Mouse (Mus musculus) midbrain, embryonic 14.5 days (tissue): ENCODE data around the gene Cd19. TPM values are rescaled to one million over a fixed set of nuclear protein-coding genes. Genes with fewer than 3 reads are reported as not detected.

Source experiments
- ATAC-seq: fragments of 200-750 bp; cut with Nextera tagmentation; 2 replicates; pipeline ENCODE4 v1.8.0; 2017; ENCODE audit warnings: moderate number of reproducible peaks, moderate library complexity; ENCODE audit not compliant: low FRiP score, low TSS enrichment
- DNase-seq: peaks from one replicate; pipeline ENCODE4 v3.0.0-alpha.2; 2015
- H3K27ac ChIP-seq: fragments of 300-500 bp; sonication (generic); replicated peaks from 2 replicates; pipeline ENCODE4 v1.5.1; 2014; ENCODE audit warnings: mild to moderate bottlenecking, low read depth, low read length, moderate library complexity
- H3K27me3 ChIP-seq: fragments of 300-500 bp; sonication (generic); 2 replicates; pipeline ENCODE4 v1.6.1; 2014; ENCODE audit warnings: low read length, control low read depth, mixed read lengths; ENCODE audit not compliant: control insufficient read depth, insufficient read depth
- H3K36me3 ChIP-seq: fragments of 300-500 bp; sonication (generic); 2 replicates; pipeline ENCODE4 v1.6.1; 2014; ENCODE audit warnings: low read length, control low read depth; ENCODE audit not compliant: control insufficient read depth, insufficient read depth
- H3K4me1 ChIP-seq: fragments of 300-500 bp; sonication (generic); 2 replicates; pipeline ENCODE4 v1.6.1; 2014; ENCODE audit warnings: mild to moderate bottlenecking, antibody characterized with exemption, low read length, control low read depth; ENCODE audit not compliant: control insufficient read depth, insufficient read depth
- H3K4me2 ChIP-seq: fragments of 300-500 bp; sonication (generic); 2 replicates; pipeline ENCODE4 v1.6.1; 2014; ENCODE audit warnings: mild to moderate bottlenecking, low read length, moderate library complexity
- H3K4me3 ChIP-seq: fragments of 300-500 bp; sonication (generic); replicated peaks from 2 replicates; pipeline ENCODE4 v1.5.1; 2014; ENCODE audit warnings: low read depth, low read length
- H3K9ac ChIP-seq: fragments of 300-500 bp; sonication (generic); replicated peaks from 2 replicates; pipeline ENCODE4 v1.6.1; 2014; ENCODE audit warnings: mild to moderate bottlenecking, low read length, moderate library complexity
- H3K9me3 ChIP-seq: fragments of 300-500 bp; sonication (generic); 2 replicates; pipeline ENCODE4 v1.6.1; 2016; ENCODE audit warnings: low read length, control low read depth, mixed read lengths; ENCODE audit not compliant: control insufficient read depth
- WGBS: fragments of 180-500 bp; shearing (Covaris S2); extraction: QIAGEN DNeasy Blood & Tissue Kit; methylation state at CpG from one replicate; pipeline ENCODE4 v1.1.7; 2014; 5-methylcytosine and 5-hydroxymethylcytosine counted together
- polyA plus RNA-seq: library from polyadenylated mRNA; unstranded; fragments of >200 nt; fragmentation: Nextera tagmentation; extraction: Ambion mirVana; gene quantifications from 2 replicates; pipeline ENCODE4 v1.2.1, GENCODE M21; 2014

Gene Cd19
- polyA plus RNA-seq, 1 experiment from 2014 or later, result not detected

- Histone ChIP-seq H3K4me1 (no peaks in the 10 kb centered on the region), H3K27me3 (no peaks in the 10 kb centered on the region), H3K36me3 (no peaks in the 10 kb centered on the region), H3K9me3 (no peaks in the 10 kb centered on the region), H3K27ac (no peak overlapping the region), H3K4me2 (no peak overlapping the region), H3K9ac (no peak overlapping the region), H3K4me3 (no peak overlapping the region)
- DNase-seq, result no peak
- WGBS, result 92% methylated on average over 17 of the region's 17 CpGs
- ATAC-seq, result no peak
These were observed 41.9 kb upstream of the Cd19 start for GRCm38 (mm10) chr7:126456382-126457266.

GRCm38 (mm10) chr7:126455242-126455641 is 40.6 kb upstream of the Cd19 start:
- ATAC-seq, result no peak
- Histone ChIP-seq H3K27me3 (no peaks in the 10 kb centered on the region), H3K9me3 (no peaks in the 10 kb centered on the region), H3K9ac (no peak overlapping the region), H3K4me1 (no peaks in the 10 kb centered on the region), H3K36me3 (no peaks in the 10 kb centered on the region), H3K4me3 (no peak overlapping the region), H3K27ac (no peak overlapping the region), H3K4me2 (no peak overlapping the region)
- 75% methylated on average over 2 of the region's 2 CpGs for WGBS
- DNase-seq, result no peak

- no peak for ATAC-seq
- DNase-seq, result no peak
- H3K4me2 ChIP-seq, result no peak overlapping the region
- H3K27ac ChIP-seq, result no peak overlapping the region
- WGBS, result 83% methylated on average over 7 of the region's 7 CpGs
- H3K9ac ChIP-seq, result no peak overlapping the region
- H3K36me3 ChIP-seq, result no peaks in the 10 kb centered on the region
- no peaks in the 10 kb centered on the region for H3K9me3 ChIP-seq
- no peaks in the 10 kb centered on the region for H3K4me1 ChIP-seq
- H3K27me3 ChIP-seq, result no peaks in the 10 kb centered on the region
- no peak overlapping the region for H3K4me3 ChIP-seq
These were observed 39.2 kb upstream of the Cd19 start for GRCm38 (mm10) chr7:126453861-126454260.

GRCm38 (mm10) chr7:126452244-126452643 is 37.6 kb upstream of the Cd19 start:
- 0 out of 2 replicates have a peak, but pooled peaks cover under 1% of the 10 kb centered on the region for H3K36me3 ChIP-seq
- H3K9me3 ChIP-seq, result no peaks in the 10 kb centered on the region
- H3K27ac ChIP-seq, result no peak overlapping the region
- DNase-seq, result no peak
- no peak for ATAC-seq
- no peaks in the 10 kb centered on the region for H3K4me1 ChIP-seq
- no peak overlapping the region for H3K4me3 ChIP-seq
- WGBS, result 90% methylated on average over 3 of the region's 3 CpGs
- no peaks in the 10 kb centered on the region for H3K27me3 ChIP-seq
- H3K4me2 ChIP-seq, result no peak overlapping the region
- no peak overlapping the region for H3K9ac ChIP-seq

DNA sequence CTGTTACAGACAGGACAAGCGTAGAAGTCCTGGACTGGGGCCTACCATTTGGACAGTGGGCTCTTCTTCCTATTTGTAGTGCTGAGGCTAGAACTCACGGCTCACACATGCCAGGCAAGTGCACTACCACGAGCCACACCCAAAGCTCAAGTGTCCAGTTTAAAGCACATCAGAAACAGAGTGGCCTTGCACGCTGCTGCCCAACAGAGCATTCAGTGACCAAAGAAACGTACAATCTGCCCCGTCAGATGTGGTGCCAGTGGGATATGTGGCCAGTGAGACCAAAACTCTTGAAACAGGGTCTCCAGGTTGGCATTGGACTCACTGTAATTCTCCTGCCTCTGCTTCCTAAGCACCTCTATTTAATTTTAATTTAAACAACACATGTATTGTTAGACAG is 36.0 kb upstream of the Cd19 start:
- Histone ChIP-seq H3K27ac (no peak overlapping the region), H3K9me3 (no peaks in the 10 kb centered on the region), H3K27me3 (no peaks in the 10 kb centered on the region), H3K9ac (no peak overlapping the region), H3K36me3 (peaks cover 16% of the 10 kb centered on the region), H3K4me3 (no peak overlapping the region), H3K4me2 (no peak overlapping the region), H3K4me1 (no peaks in the 10 kb centered on the region)
- ATAC-seq (no peak), DNase-seq (no peak)
- 90% methylated on average over 6 of the region's 6 CpGs for WGBS

GRCm38 (mm10) chr7:126449991-126450390 is 35.3 kb upstream of the Cd19 start:
- H3K27ac ChIP-seq, result no peak overlapping the region
- no peak overlapping the region for H3K4me3 ChIP-seq
- WGBS, result 93% methylated on average over 18 of the region's 18 CpGs
- ATAC-seq, result no peak
- no peak for DNase-seq
- no peaks in the 10 kb centered on the region for H3K4me1 ChIP-seq
- peaks cover 22% of the 10 kb centered on the region for H3K36me3 ChIP-seq
- no peaks in the 10 kb centered on the region for H3K27me3 ChIP-seq
- H3K4me2 ChIP-seq, result no peak overlapping the region
- no peaks in the 10 kb centered on the region for H3K9me3 ChIP-seq
- H3K9ac ChIP-seq, result no peak overlapping the region

DNA sequence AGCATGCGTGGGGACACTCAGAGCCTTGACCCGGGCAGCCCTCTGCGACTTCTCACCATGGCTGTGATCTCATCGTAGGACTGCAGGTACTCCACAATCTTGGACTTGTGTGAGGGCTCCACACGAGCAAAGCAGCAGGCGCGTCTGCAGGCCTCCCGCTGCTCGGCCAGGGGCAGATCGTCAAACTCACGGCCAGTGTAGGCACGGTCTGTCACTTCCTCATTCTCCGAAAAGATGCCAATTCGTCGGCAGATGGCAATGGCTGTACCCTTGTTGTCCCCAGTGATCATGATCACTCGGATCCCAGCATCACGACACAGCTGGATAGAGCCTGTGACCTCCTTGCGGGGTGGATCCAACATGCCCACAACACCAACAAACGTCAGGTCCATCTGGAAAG is 33.8 kb upstream of the Cd19 start:
- Histone ChIP-seq H3K9ac (no peak overlapping the region), H3K9me3 (no peaks in the 10 kb centered on the region), H3K27me3 (no peaks in the 10 kb centered on the region), H3K27ac (no peak overlapping the region), H3K36me3 (peaks cover 35% of the 10 kb centered on the region), H3K4me3 (no peak overlapping the region), H3K4me1 (no peaks in the 10 kb centered on the region), H3K4me2 (no peak overlapping the region)
- DNase-seq (no peak), ATAC-seq (no peak)
- WGBS, result 91% methylated on average over 19 of the region's 19 CpGs

GRCm38 (mm10) chr7:126446217-126446616 is 31.5 kb upstream of the Cd19 start:
- WGBS, result 92% methylated on average over 21 of the region's 21 CpGs
- Histone ChIP-seq H3K27me3 (no peaks in the 10 kb centered on the region), H3K4me2 (no peak overlapping the region), H3K36me3 (peaks cover 45% of the 10 kb centered on the region), H3K4me1 (no peaks in the 10 kb centered on the region), H3K9me3 (no peaks in the 10 kb centered on the region), H3K4me3 (no peak overlapping the region), H3K9ac (no peak overlapping the region), H3K27ac (no peak overlapping the region)
- ATAC-seq (no peak), DNase-seq (no peak)
